Mouse (Mus musculus) mouse trophoblast stem cell (cell line): Measurements from ENCODE around the gene Dnajc13.

Experiments used
- in situ Hi-C, 2 experiments: fragments of 300-500 bp; cut with MseI, MboI; formaldehyde crosslinking; loops; 2 replicates in 1 of 2; 3 replicates in 1 of 2; pipeline ENCODE4 v1.15.1; 2025

The Dnajc13 gene

DNA sequence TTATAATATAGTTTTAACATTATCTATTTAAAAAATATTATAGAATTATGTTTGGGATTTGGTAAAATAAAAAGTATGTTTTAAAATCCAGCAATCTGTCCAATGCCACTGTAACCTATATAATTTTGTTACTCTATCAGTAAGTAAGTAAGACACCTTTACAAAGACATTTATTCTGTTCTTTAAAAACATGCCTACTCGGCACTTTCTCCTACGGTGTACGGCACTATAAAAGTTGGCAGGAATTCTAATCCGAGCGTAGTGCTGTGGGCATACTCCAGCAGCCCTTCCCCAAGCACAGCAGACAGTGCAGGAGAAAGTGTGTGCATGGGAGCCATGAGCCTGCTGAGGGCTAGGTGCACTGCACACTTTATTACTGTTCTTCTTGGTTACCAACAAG, 75.7 kb downstream of the Dnajc13 start:
- in situ Hi-C loops, result no loop called here

DNA sequence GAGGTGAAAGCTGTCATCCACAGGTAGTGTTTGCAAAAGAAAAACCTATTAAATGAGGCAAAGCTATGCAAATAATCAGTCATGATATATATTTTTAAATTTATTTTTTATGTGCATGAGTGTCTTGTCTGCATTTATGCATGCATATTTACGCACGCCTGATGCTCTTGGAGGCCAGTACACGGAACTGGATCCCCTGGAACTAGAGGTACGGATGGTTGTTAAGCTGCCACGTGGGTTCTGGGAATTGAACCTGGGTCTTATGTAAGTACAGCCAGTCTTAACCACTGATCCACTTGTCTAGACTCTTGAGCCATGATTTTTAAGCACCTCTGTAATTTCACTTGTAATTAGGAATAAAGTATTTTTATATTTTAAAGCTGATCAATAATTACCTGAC, 79.5 kb downstream of the Dnajc13 start:
- in situ Hi-C loops, result no loop called here

DNA sequence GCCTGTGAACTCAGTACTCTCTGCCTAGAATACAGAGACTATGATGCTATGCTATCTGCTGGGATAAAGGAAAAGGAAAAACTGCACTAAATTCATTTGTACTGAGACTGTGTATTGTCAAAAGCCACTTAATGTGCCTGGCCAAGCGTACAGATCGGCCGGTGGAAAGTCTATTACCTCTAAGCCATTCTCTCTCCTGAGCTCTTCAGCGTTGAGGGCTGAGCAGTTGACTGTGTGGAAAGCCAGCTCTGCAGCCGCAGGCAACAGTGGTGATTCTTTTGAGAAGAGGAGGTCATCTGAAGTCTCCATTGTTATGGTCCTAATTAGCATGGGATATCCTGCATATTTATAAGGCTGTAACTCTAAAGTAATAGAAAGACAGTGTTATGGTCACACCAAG, 80.4 kb downstream of the Dnajc13 start:
- in situ Hi-C loops, result no loop called here

DNA sequence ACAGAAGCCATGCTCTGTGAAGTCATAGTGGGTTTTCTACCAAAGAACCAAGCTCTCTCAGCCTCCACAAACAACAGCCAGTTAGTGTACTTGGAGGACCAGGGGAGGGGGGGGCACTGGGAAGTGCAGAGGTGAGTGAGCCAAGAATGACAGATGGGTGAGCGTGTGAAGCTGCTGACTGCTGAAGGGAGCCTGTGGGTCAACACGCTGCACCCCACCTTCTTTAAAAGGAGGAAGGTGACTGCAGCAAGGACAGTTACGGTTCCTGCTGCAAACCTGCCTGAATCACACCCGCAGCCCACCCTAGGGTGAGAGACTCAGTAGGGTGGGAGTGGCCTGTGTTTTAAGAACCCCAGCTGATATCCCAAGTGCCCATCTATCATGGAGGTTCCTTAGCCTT, 81.1 kb downstream of the Dnajc13 start:
- in situ Hi-C loops, result no loop called here

DNA sequence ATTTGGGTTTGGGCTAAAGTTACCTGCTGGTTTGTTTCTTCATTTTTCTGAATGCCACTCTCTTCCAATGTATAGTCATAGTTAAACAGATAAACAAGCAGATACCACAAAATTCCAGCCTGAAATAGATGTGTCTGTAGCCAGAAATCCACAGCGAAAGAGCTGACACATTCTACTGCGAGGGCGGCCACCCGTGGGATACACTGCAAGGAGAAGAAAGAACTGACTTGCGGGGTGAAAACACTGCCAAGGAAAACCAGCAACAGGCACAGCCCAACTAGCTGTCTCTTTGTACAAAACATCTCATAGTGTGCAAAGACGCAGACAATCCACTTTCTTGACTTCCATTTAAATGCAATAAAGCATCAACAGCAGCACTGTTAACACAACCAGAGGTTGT, 82.7 kb downstream of the Dnajc13 start:
- in situ Hi-C loops, result no loop called here

DNA sequence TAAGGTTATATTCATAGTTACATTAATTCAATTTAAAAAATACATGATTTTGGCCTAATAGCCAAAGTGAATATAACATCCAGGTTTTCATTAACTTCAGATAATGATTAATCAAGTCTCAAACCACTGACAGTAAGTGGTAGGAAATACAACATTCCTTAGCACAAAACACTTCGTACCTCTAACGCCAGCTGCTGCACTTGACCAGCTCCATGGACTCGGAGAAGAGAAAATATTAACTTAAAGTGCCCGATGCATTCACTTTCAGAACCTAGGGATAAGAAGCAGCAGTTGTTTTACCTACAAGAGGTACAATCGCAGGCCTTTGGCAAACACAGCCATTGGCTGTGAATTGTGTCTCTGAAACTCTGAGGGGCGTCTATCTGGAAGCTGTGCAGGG, 90.4 kb downstream of the Dnajc13 start:
- in situ Hi-C loops, result no loop called here

DNA sequence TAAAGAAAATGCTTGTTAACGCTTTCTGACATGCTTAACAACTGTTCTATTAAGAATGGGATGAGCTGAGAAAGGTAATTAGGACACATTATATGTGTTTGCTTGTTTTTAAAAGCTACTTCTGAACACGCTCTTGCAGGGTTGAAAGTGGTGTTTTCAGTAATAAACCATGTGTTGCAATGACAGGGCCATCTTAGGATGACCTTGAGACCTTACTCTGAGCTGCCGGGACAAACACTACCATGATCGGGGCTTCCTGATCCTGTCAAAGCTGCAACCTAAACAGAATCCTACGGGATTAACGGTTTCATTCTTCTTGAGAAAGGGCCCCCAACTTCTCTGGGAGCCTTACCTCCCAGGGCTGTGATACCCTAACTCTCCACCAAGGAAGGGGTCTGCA, 91.1 kb downstream of the Dnajc13 start:
- in situ Hi-C loops, result no loop called here

DNA sequence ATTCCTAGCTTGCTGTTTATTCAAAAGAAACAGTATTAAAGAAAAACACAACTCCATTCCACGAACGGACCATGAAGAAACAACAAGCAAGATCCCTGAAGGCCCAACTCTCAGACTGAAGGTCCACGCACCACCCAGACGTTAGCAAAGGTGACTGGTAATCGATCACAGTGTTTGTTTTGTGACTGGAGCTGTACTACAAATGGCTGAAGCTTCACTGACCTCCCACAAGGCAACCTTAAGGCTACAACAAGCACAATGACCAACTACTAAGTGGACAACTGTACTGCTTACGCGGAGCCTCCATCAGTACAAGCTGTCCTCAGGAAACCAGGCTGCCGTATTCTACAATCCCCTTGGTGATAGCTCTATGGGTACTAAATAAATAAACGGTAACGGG, 92.7 kb downstream of the Dnajc13 start:
- in situ Hi-C loops, result no loop called here

DNA sequence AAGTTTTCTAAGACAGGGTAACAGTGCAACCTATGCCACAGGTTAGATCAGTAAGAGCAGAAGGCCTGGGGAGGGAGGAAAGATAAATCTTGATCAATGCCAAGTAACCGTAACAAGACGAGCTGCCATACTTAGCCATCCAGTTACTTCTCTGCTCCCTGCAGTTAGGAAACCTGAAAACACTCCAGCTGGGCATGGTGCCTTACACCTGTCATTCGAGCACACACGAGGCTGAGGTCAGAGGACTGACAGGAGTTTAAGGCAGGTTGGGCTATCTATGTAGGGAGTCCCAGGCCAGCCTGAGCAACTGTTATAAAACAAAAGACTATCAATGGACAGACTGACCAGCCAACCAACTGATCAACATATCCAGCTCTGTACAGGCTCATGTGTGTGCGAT, 96.8 kb downstream of the Dnajc13 start:
- in situ Hi-C loops, result no loop called here

DNA sequence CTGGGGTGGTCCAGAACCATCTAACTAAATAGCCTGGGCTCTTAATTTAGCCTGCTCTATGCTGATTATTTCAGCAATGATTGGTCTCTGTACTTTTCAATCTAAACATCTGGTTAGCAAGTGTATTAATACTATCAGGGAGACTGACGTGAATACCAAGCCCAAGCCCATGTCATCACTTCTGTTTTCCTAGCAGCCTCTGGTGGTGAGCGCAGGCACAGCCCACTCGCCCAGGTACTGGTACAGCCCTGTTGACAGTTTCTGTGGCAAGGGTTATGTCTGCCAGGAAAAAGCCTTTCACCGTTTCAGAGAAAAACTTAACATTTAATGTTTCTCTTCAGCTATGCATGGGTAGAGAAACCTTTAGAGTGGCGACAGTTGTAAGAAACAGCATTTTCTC, 98.5 kb downstream of the Dnajc13 start:
- in situ Hi-C loops, result no loop called here

DNA sequence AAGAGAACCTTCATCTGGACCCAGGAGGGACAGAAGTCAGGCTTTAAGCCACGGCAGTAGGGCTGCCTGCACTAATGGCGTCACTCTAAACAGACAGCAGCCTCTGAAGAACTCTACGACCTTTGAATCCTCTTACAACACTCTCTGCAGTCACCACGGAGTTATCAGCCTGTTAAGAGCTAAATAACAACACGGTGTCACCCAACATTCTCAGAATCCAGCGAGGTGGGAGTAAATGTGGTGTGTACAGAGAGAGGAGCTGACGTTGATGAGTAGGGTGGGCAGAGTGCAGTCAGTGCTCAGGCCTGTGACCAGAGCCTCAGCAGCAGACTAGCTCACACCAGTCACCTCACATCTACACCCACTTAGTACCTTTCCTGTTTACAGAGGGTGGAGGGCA, 101.6 kb downstream of the Dnajc13 start:
- in situ Hi-C loops, result no loop called here

DNA sequence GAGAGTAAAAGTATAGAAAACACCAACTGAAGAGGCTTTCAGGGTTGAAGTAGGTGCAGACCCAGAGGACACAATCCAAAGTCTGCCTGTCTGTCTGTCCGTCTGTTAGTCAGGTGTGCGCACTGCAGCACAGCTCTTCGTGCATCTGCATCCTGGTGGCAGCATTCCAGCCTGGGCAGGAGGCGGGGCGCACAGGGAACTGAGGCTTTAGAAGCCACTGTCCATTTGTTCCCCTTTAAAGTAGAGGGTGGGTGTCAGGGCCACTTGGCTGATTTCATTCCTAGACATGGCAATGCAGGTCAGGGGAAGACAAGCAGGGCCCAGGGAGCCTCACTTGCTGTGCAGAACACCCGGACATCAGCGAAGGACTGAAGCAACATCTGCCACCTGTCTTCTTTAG, 105.4 kb downstream of the Dnajc13 start:
- in situ Hi-C loops, result no loop called here

DNA sequence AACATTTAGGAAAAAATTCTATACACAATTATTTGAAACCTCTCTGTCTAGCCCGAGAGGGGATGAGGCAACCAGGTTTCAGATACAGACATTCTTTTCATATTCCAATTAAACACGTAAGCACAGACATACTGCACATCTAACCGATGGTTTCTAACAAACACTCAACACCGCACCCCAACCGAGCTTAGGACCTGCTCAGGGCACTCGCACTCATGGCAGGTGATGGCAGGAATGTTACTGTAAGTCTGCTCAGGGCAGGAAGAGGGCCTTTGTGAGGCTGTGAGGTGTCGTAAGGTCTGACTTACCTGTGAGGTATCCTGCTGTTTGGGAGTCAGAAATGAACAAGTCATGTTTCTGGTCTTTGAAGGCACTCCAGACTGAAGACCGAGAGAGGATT, 106.2 kb downstream of the Dnajc13 start:
- in situ Hi-C loops, result no loop called here

DNA sequence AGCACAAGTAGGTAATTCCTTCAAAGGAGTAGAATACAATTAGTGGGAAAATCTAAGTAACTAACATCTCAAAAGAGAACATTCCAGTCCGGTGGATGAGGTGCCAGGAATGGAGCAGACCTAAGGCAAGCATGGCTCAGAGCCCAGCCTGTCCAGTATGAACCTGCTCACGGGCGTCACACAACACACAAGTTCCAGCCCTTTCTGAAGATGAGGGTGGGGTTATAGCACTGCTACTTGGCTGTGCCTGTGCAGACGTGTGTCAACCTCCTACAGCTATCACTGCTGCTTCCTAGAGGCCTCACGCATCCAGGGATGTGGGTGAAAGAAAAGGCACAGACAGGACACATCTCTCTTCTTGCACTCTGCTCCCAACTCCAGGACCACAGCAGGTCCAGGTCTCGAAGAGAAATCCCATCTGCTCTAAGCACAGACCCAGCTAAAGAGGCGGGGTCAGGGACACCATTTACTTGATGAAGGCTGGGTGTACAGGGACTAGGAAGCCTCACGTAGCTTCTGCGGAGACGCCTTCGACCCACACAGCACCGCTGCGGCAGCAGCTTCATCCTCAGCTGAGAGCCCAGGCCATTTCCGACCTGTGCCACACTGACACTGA, 107.5 kb downstream of the Dnajc13 start:
- in situ Hi-C loops, result no loop called here

DNA sequence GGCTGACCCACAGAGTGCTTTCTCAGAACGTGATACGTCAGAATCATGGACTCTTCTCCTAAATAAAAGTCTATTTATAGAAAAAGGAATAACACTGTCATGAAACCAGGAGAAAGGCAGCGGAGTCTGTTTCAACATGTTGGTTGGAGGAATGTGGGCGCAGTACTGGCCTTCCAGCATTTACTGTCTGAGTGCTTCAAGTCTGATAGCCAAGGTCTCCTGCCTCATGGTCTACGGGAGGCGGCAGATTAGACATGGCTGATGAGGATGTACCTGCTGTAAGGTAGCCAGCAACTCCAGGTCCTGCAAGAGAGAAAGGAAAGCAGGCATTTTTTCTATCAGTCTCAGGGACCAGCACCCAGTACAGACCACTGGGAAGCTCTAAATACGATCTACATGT, 110.6 kb downstream of the Dnajc13 start:
- in situ Hi-C loops, result no loop called here

DNA sequence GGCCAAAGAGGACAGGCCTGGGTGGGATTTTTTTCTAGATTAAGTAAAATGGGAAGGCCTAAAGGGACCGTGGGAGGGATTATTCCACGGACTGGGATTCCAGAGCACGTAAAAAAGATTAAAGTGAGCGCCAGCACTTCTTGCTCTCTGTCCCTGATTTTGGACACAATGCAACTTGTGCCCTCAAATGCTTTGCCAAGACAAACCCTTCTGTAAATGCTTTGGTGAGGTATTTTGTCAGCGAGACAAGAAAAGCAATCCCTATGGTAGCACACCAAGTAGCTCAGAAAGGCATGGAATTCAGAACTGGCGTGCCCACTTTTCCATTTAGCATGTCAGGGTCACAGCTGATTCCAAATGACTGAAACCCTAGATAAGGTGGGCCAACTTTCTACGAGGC, 113.8 kb downstream of the Dnajc13 start:
- in situ Hi-C loops, result no loop called here

DNA sequence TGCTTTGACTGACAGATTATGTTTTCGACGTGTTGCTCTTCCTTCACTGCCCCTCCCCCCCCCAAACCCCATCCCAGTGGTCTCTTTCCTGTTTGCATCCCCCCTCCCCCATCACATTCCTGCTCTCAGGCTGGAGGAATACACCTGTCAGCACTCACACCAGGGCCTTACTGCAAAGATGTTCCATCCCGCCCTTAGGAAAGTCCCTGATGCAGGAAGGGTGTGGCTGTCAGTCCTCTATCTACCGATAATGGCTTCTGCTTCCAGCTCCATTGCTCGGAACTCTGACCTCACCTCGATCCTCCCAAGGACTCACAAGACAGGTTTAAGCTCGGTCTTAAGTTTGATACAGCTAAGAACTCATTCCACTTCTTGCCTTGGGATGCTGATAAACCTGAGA, 116.0 kb downstream of the Dnajc13 start:
- in situ Hi-C loops, result no loop called here

DNA sequence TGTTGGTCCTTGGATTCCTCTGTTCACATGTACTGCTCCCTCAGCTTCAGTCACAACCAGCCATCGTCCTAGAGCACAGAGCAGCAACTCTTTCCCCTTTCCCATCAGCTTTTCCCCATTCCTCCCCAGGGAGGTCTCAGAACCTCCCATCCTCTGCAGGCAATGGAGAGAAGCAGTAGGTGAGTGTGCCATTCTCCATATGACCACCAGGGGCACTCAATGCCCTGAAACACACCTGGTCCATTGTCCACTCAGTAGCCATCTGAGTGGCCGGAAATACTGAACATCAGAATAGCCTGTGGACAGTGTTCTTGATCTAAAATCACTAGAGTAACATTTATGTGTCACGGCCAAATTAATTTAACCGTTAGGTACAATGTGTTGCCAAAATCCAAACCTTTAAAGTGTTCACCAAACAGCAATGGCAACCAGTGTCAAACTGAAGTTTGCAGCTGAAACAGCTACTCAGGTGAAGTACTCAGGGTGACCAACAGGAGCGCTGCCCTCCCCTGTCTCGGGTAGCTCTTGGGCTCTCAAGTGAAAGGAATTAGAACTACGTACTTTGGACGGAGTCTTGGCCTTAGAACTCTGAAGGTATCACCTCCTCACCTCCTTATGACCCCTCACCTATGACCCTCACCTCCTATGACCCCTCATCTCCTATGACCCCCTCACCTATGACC, 118.3 kb downstream of the Dnajc13 start:
- in situ Hi-C loops, result no loop called here

DNA sequence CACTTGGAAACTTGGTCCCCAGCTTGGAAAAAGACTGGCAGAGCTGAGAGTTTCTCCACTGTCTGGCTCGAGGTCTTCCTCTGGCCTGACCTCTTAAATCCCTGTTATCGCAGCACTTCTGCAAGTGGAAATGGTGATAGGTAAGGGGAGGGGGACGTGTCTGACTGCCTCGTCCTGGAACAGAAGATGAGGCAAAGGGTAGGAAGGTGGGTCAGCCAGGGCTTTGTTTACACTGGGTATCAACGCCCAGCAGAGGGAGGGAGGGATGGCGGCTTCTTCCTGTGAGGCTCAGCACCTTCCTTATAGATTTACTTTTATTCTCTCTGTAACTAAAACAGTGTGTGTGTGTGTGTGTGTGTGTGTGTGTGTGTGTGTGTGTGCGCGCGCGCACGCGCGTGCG, 119.9 kb downstream of the Dnajc13 start:
- in situ Hi-C loops, result no loop called here

DNA sequence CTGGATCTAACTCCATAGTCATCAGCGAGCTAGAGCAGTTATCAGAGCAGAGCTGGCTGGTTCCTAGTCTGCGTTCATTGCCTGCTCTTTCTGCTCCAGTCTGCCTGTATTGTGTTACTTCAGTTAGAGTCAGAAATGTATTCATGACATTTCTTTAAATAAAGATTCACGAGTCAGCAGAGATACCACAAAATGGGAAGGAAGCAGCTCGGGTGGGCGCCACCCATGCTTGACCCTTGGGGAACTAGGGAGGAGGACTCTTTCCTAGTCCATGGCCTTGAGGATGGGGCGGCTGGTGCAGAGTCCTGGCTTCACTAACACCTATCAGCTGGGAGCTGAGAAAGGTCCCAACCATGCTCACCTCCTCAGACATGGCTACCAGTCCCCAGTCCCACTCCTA, 122.4 kb downstream of the Dnajc13 start:
- in situ Hi-C loops, result no loop called here

DNA sequence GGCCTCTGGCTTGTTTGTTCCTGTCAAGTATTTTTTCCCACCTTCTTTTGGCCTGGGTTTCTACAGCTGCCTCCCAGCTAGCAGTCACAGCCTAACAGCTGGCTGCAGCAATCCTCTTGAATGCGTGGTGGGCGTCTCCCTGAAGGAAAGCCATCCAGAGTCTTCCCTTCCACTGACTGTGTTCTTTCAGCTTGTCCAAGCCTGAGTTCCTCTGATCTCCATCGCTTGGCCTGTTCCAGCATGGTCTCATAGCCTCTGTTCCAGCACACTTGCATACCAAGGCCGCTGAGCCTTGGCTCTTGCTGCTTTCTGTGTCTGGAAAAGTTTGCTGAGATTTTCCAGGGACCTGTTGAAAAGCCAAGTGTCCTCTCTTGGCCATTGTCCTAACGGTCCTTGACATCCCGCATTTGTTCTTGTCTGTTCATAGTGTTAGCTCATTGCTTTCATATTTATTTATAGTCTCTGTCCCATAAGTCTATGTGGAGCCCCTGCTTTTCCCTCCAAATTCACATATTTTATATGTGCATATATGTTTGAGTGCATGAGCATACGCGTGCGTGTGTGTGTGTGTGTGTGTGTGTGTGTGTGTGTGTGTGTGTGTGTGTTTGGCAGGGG, 132.5 kb downstream of the Dnajc13 start:
- in situ Hi-C loops, result no loop called here

DNA sequence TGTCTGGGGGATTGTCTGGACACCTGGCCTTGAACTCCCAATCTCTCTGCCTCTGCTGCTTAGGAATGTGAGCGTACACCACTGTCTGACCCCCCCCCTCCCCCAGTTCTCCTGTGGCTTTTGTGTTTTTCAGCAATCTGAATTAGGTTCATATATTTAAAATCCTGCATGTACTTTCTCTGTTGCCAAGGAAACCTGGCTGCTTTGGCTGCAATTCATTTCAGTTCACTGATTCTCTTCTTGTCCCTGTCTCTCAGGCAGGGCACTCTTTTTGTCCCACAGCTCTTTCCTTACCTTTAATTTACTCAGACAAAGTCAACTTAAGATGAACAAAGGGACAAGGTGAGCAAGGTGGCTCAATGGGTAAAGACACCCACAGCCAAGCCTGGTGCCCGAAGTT, 134.6 kb downstream of the Dnajc13 start:
- in situ Hi-C loops, result no loop called here

DNA sequence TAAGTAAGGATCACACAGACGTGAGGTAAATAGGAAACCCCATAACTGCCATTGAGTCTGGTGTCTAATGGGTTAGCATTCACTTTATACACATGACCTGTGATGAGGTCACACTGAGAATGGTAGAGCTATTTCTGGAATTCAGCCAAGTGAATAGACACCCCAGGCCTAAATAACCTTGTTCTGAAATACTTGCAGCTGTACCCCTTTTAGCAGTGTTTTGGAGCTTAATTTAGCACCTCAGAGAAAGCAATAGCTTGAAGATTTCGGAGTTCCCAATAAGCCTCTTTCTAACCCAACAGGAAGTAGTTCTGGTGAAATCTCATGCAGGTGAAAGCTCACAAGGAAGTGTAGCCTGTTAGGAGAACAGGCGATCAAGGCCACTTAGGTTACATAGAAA, 135.9 kb downstream of the Dnajc13 start, which contains the start of gene Ackr4:
Gene Ackr4 (minus strand): TSS at position 101 of the 400 bp plus-strand sequence.
- in situ Hi-C loops, result no loop called here
